Mouse (Mus musculus): ENCODE measurements around the gene Gpr157. TPM values are rescaled to one million over a fixed set of nuclear protein-coding genes. Genes with fewer than 3 reads are reported as not detected.

Gene Gpr157
- total RNA-seq, 4 experiments from 2014 or later, result 28.8 to 42.7 (median 39.0) TPM

GRCm38 (mm10) chr4:150070136-150070535, 17.0 kb upstream of the Gpr157 start:
- DNase-seq (ENCODE audit: low spot score), result no peak

GRCm38 (mm10) chr4:150072416-150073101, 14.6 kb upstream of the Gpr157 start:
- DNase-seq (ENCODE audit: low spot score), result no peak

- no peak for DNase-seq (ENCODE audit: low spot score)
Observed at GRCm38 (mm10) chr4:150073102-150073473, 14.1 kb upstream of the Gpr157 start.

GRCm38 (mm10) chr4:150075350-150075749, 11.8 kb upstream of the Gpr157 start:
- DNase-seq (ENCODE audit: low spot score), result no peak

- no peak for DNase-seq (ENCODE audit: low spot score)
Observed at GRCm38 (mm10) chr4:150076147-150076546, 11.0 kb upstream of the Gpr157 start.

- DNase-seq (ENCODE audit: low spot score), result no peak
Observed at GRCm38 (mm10) chr4:150078646-150079045, 8.5 kb upstream of the Gpr157 start.

- DNase-seq (ENCODE audit: low spot score), result no peak
Observed at GRCm38 (mm10) chr4:150079244-150079643, 7.9 kb upstream of the Gpr157 start.

- no peak for DNase-seq (ENCODE audit: low spot score)
Observed at GRCm38 (mm10) chr4:150080330-150080967, 6.7 kb upstream of the Gpr157 start.

GRCm38 (mm10) chr4:150085366-150085765, 1.8 kb upstream of the Gpr157 start:
- DNase-seq (ENCODE audit: low spot score), result no peak

- DNase-seq (ENCODE audit: low spot score), result no peak
Observed at GRCm38 (mm10) chr4:150086841-150087160, 364 bp upstream of the Gpr157 start.

- no peak for DNase-seq (ENCODE audit: low spot score)
Observed at GRCm38 (mm10) chr4:150087890-150088530, 845 bp downstream of the Gpr157 start.

- DNase-seq (ENCODE audit: low spot score), result peak; percentile 73
Observed at GRCm38 (mm10) chr4:150089121-150089520, 2.0 kb downstream of the Gpr157 start.

GRCm38 (mm10) chr4:150091887-150092582, 4.9 kb downstream of the Gpr157 start:
- DNase-seq (ENCODE audit: low spot score), result no peak

- DNase-seq (ENCODE audit: low spot score), result no peak
Observed at GRCm38 (mm10) chr4:150092583-150092902, 5.4 kb downstream of the Gpr157 start.

GRCm38 (mm10) chr4:150093560-150094462, 6.6 kb downstream of the Gpr157 start:
- DNase-seq (ENCODE audit: low spot score), result no peak

GRCm38 (mm10) chr4:150094463-150094789, 7.3 kb downstream of the Gpr157 start:
- DNase-seq (ENCODE audit: low spot score), result no peak

GRCm38 (mm10) chr4:150096309-150096708, 9.1 kb downstream of the Gpr157 start:
- DNase-seq (ENCODE audit: low spot score), result no peak

GRCm38 (mm10) chr4:150097847-150098246, 10.7 kb downstream of the Gpr157 start:
- no peak for DNase-seq (ENCODE audit: low spot score)

- DNase-seq (ENCODE audit: low spot score), result peak; percentile 83
Observed at GRCm38 (mm10) chr4:150098880-150099279, 11.7 kb downstream of the Gpr157 start.

- no peak for DNase-seq (ENCODE audit: low spot score)
Observed at GRCm38 (mm10) chr4:150102822-150103221, 15.7 kb downstream of the Gpr157 start.

GRCm38 (mm10) chr4:150105671-150106070, 18.5 kb downstream of the Gpr157 start:
- no peak for DNase-seq (ENCODE audit: low spot score)

- DNase-seq (ENCODE audit: low spot score), result no peak
Observed at GRCm38 (mm10) chr4:150106637-150107036, 19.5 kb downstream of the Gpr157 start.

All from heart, adult 8-10 months (tissue).